In genomic region chr3:138815127-138815837, GRCm38 (mm10) we compare ENCODE assay signal across 9 mouse cellular contexts.
A peak's percentile ranks its signal among the peaks of the same experiment; 100 is the strongest.
DNase-seq lines count a peak whose midpoint lies in the region; ATAC-seq and TF ChIP-seq lines count a peak whose summit lies in the region.
"Had no signal": no experiment of that assay in that cellular context is flagged by ENCODE, and none has a peak within 500 bp of the region (broad histone marks: within the 10 kb centered on the region; RNA-seq: fewer than 3 reads in every experiment).

No protein-coding gene starts in this region.

- no peak overlapping the region for H3ac ChIP-seq in myocyte (ENCODE audit: control insufficient read depth, insufficient read length)

- H3K9ac ChIP-seq in limb, embryonic 14.5 days (ENCODE audit: low read depth, low read length, severe bottlenecking) = no peak overlapping the region
- H3K9ac ChIP-seq in heart, embryonic 15.5 days = no peak overlapping the region
- H3K9ac ChIP-seq: liver, embryonic 14.5 days had no signal

- no peak overlapping the region for H3K4me2 ChIP-seq in limb, embryonic 14.5 days (replicated peaks; ENCODE audit: low read depth, low read length, severe bottlenecking)
- H3K4me2 ChIP-seq in heart, embryonic 15.5 days = no peak overlapping the region
- peak overlapping the region; percentile 1 for H3K4me2 ChIP-seq in myocyte (ENCODE audit: low read depth)

- peaks cover 7% of the 10 kb centered on the region for H3K79me2 ChIP-seq in myocyte (ENCODE audit: control insufficient read depth, insufficient read depth)

- DNase-seq in limb, embryonic 14.5 days (ENCODE audit: low spot score) = peak; percentile 24
- no peak for DNase-seq in limb, embryonic 10.5 days (ENCODE audit: low spot score)
- DNase-seq in cerebellum, adult 2 months = peak; percentile 85 to 93
- no peak for DNase-seq in right cerebral cortex, adult 18-20 months
- no peak for DNase-seq in spleen, postnatal 4 days (ENCODE audit: low spot score in 2 of 2)
- no peak for DNase-seq in adrenal gland, adult 2 months

- TF ChIP-seq CTCF in cerebellum, adult 2 months (IDR thresholded peaks at IDR 0.05; ENCODE audit: borderline replicate concordance, insufficient read depth, low read depth, low read length) = no peak

- no peaks in the 10 kb centered on the region for H3K9me3 ChIP-seq in limb, embryonic 14.5 days (ENCODE audit: control insufficient read depth, low read length)
- no peaks in the 10 kb centered on the region for H3K9me3 ChIP-seq in limb, embryonic 10.5 days (replicated peaks)
- H3K9me3 ChIP-seq in heart, embryonic 15.5 days (replicated peaks) = no peaks in the 10 kb centered on the region

- H3K36me3 ChIP-seq in limb, embryonic 14.5 days (ENCODE audit: control insufficient read depth, insufficient read depth, low read length) = no peaks in the 10 kb centered on the region
- no peaks in the 10 kb centered on the region for H3K36me3 ChIP-seq in limb, embryonic 10.5 days
- no peaks in the 10 kb centered on the region for H3K36me3 ChIP-seq in heart, embryonic 15.5 days
- no peaks in the 10 kb centered on the region for H3K36me3 ChIP-seq in myocyte (ENCODE audit: control insufficient read depth, insufficient read depth)

- H3K27me3 ChIP-seq in limb, embryonic 14.5 days (ENCODE audit: control insufficient read depth, insufficient read depth, low read length) = no peaks in the 10 kb centered on the region
- H3K27me3 ChIP-seq in limb, embryonic 10.5 days (ENCODE audit: low read depth, poor library complexity, severe bottlenecking) = no peaks in the 10 kb centered on the region
- no peaks in the 10 kb centered on the region for H3K27me3 ChIP-seq in cerebellum, adult 2 months (ENCODE audit: control insufficient read depth, insufficient read depth, low read length)
- no peaks in the 10 kb centered on the region for H3K27me3 ChIP-seq in heart, embryonic 15.5 days
- no peaks in the 10 kb centered on the region for H3K27me3 ChIP-seq in myocyte (ENCODE audit: control insufficient read depth, insufficient read depth, insufficient read length)

- TF ChIP-seq POLR2A in limb, embryonic 14.5 days (IDR thresholded peaks at IDR 0.05; ENCODE audit: borderline replicate concordance, extremely low read depth, insufficient read depth, insufficient read length) = no peak
- TF ChIP-seq POLR2A in cerebellum, adult 2 months (IDR thresholded peaks at IDR 0.05; ENCODE audit: borderline replicate concordance, insufficient read depth, low read length) = no peak
- TF ChIP-seq POLR2A in myocyte (IDR thresholded peaks at IDR 0.05; ENCODE audit: insufficient read length, low read depth) = no peak

- WGBS in limb, embryonic 14.5 days = 87% methylated on average over 7 of the region's 7 CpGs
- WGBS in limb, embryonic 10.5 days = 89% methylated on average over 7 of the region's 7 CpGs
- 40% methylated on average over 7 of the region's 7 CpGs for WGBS in cerebellum, adult 2 months
- WGBS in heart, embryonic 15.5 days = 74% methylated on average over 7 of the region's 7 CpGs

- no peak for ATAC-seq in limb, embryonic 14.5 days (ENCODE audit: low FRiP score, low read depth)
- ATAC-seq in heart, embryonic 15.5 days (replicated peaks; ENCODE audit: insufficient number of reproducible peaks, insufficient read depth, low FRiP score, low read depth) = 0 out of 2 replicates have a peak, but pooled peaks have one; percentile 13

- H3K4me1 ChIP-seq in limb, embryonic 14.5 days (ENCODE audit: control insufficient read depth, insufficient read depth, low read length) = no peaks in the 10 kb centered on the region
- peaks cover 6% of the 10 kb centered on the region; the same call in 1 of the 2 replicates for H3K4me1 ChIP-seq in limb, embryonic 10.5 days
- peaks cover 60% of the 10 kb centered on the region for H3K4me1 ChIP-seq in cerebellum, adult 2 months (ENCODE audit: control insufficient read depth, insufficient read depth, low read length)
- peaks cover 16% of the 10 kb centered on the region for H3K4me1 ChIP-seq in heart, embryonic 15.5 days (replicated peaks)

- H3K27ac ChIP-seq in limb, embryonic 14.5 days (replicated peaks; ENCODE audit: low read depth, low read length) = no peak overlapping the region
- no peak overlapping the region for H3K27ac ChIP-seq in limb, embryonic 10.5 days
- peak overlapping the region; percentile 94 for H3K27ac ChIP-seq in cerebellum, adult 2 months (ENCODE audit: insufficient read depth, low read length)
- H3K27ac ChIP-seq in heart, embryonic 15.5 days = 0 out of 2 replicates have a peak overlapping the region, but pooled peaks have one; percentile 11
- H3K27ac ChIP-seq: liver, embryonic 14.5 days had no signal

- no peak overlapping the region for H3K4me3 ChIP-seq in limb, embryonic 14.5 days (replicated peaks; ENCODE audit: low read length)
- H3K4me3 ChIP-seq in limb, embryonic 10.5 days = no peak overlapping the region
- peak overlapping the region; percentile 10 for H3K4me3 ChIP-seq in cerebellum, adult 2 months (replicated peaks; ENCODE audit: insufficient read depth, low read depth, low read length)
- H3K4me3 ChIP-seq in heart, embryonic 15.5 days = no peak overlapping the region
- H3K4me3 ChIP-seq in myocyte = no peak overlapping the region

TF ChIP-seq in myocyte, 11 proteins besides CTCF, POLR2A, EP300 and RAD21:
- TF ChIP-seq SRF (IDR thresholded peaks at IDR 0.05; ENCODE audit: control insufficient read depth, insufficient read length, low read depth) (no peak), TCF12 (IDR thresholded peaks at IDR 0.05; ENCODE audit: insufficient read depth, poor library complexity, severe bottlenecking) (no peak), MYOG (IDR thresholded peaks at IDR 0.05; ENCODE audit: control insufficient read depth in 1 of 3, insufficient read depth in 1 of 3, insufficient read length in 2 of 3, low read depth in 2 of 3) (no peak)

Comparison
In these comparisons a context has a peak if more than half of its experiments do, and no peak if none do; other contexts are left out.
1. DNase-seq: peak in limb, embryonic 14.5 days (single experiment) and cerebellum, adult 2 months (2 of 2); none in limb, embryonic 10.5 days (single experiment), right cerebral cortex, adult 18-20 months (single experiment), spleen, postnatal 4 days (0 of 2) and adrenal gland, adult 2 months (single experiment).
2. H3K27ac ChIP-seq: peak in cerebellum, adult 2 months (single experiment) and heart, embryonic 15.5 days (single experiment); none in limb, embryonic 14.5 days (single experiment) and limb, embryonic 10.5 days (single experiment).